Mouse (Mus musculus) adrenal gland, adult 2 months (tissue): ENCODE results near the gene Col15a1. TPM values are rescaled to one million over a fixed set of nuclear protein-coding genes. Genes with fewer than 3 reads are reported as not detected.

ENCODE experiments used
- DNase-seq: peaks from one replicate; pipeline ENCODE4 v3.0.0; 2021
- long read RNA-seq: library from polyadenylated mRNA; stranded (forward); transcript quantifications from one replicate; pipeline ENCODE4 v2.0.0, GENCODE M21; 2021
- polyA plus RNA-seq: library from polyadenylated mRNA; depleted of rRNA; stranded (reverse); fragments of >200 nt; gene quantifications from 2 replicates; pipeline ENCODE4 v1.2.3, GENCODE M21; 2012; rRNA removed
- total RNA-seq, 2 experiments: library from RNA; stranded (reverse); gene quantifications; 2 replicates each; pipeline ENCODE4 v1.2.3; 2021

Col15a1 gene
- total RNA-seq, result 10 to 100 TPM; 18.5 to 33.4 TPM
- polyA plus RNA-seq, result 32.7 and 36.2 TPM in 2 replicates
- long read RNA-seq, full-length matches to known transcripts, result 2 of 3 reads
- long read RNA-seq, partial matches to known transcripts, result 0 of 3 reads
- long read RNA-seq, other reads (novel, unspliced or antisense), result 1 of 3 reads

DNA sequence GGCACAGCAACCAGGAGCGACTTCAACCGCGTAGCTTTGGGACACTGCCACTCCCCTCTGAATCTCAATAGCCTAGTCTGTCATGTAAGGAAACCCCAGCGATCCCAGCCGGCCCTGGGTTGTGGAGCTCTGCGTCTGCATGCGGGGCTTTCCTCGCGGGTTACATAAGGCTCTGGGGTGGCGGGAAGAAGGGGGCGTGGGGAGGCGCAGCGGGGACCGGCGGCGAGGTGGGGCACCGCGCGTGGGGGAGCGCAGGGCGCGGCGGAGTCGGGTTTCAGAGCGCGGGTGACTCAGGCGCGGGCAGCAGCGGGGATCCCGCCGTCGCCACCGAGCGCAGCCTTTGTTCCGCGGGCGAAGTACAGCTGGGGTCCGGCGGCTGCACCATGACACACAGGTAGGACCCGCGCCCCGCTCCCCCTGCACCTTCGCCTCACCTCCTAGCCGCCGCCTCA lies at the start of gene Col15a1:
Gene Col15a1 (plus strand): TSS at position 193 of the 452 bp plus-strand sequence.
- no peak for DNase-seq

GRCm38 (mm10) chr4:47161103-47161755 lies 46.7 kb upstream of the Col15a1 start:
- no peak for DNase-seq

DNA sequence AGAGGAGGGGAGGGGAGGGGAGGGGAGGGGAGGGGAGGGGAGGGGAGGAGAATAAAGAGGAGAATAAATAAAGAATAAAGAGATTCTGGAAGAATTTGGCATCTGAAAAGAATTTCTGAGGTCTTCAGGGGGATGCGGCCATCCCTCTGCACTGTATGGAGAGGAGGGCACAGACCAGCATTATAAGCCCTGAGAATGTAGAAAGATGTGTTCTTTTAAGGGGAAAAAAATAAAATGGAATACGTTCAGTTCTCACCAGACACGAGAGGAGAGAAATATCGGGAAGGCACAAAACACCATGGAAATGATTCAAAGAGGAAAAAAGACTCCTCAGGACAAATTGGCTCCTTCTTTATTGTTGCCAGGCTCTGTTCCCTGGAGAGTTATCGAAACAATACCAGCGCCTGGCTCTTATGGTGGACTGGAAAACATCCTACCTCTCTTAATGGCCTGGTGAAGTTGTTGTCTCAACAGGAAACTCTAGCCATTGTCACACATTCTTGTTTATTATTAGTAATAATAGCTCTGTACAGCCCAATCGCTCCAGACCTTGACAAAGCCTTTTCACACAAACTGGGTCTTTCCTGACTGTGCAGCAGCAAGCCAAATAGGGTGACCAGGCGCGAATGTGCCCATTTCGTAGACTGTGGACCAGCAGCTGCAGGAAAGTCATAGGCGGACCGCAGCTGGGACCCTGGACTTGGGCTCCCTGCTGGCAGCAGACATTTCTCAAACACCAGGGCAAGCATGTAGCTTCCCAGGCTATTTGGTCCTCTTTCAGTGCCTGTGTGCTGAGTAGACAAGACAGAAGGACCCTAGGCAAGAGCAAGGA lies 46.0 kb upstream of the Col15a1 start:
- DNase-seq, result no peak

GRCm38 (mm10) chr4:47172314-47172713 lies 35.6 kb upstream of the Col15a1 start:
- no peak for DNase-seq

DNA sequence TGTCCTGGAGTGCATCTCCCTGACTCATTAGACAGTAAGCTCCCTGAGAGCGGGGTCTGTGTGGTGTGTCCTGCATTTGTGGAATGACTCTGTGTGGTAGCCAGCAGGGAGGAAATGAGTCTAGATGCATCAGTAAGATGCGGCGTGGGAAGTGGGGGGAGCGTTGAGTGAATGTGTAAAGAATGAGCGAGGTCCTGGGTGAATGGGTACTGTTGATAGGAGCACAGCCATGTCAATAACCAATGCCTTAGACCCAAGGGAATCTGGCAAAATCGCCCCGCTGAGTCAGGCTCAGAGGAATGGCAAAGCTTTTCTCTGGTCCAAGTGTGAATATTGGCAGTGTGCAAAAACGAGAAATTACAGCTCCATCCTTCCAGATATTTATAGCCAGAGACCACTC lies 30.9 kb upstream of the Col15a1 start:
- DNase-seq, result no peak

DNA sequence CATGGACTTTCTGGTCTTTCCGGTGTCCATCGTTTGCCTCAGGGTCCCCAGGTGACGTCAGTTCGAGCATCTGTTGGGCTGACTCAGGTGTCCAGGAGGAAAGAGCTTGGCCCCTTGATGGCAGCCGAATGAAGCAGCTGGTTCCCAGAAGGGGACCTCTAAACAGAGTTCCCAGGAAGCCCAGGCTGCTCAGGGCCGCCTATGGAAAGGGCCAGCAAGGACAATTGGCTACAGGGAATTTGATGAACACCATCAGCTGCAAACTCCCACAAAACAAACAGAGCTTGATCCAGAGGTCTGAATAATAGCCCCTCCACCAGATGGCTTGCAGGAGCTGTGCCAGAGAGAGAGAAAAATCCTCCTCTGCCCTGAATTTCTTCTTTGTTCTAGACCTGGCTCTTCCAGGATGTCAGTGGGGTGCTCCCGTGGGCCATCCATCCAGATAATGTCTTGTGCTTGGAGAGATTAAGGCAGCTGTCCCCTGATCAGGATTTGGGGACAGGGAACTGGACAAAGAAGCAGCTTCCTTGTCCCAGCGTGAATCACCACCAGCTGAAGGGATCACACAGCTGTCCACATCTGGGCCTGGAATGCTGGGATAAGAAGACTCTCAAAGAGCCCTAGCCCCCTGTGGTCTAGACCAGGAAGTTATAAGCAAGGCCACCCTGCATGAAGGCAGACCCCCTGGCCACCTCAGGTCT lies 29.6 kb upstream of the Col15a1 start:
- peak; percentile 13 for DNase-seq

DNA sequence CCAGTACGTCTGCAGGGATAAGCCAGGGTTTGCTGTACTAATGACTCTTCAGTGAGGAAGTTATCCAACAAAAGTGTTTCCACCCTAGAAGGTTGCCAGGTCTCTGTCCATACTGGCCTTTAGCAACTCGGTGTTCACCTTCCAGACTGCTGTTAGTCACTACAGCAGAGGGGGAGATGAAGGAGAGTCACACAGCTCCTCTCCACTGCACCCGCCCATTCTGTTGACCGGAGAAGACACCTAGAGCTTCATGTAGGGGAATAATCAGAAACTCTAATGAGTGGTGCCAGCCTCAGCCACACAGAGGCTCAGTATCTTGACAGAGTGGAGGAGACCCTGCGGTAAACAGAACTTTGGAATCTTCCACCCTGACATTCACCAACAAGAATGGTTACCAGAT lies 28.4 kb upstream of the Col15a1 start:
- DNase-seq, result no peak

DNA sequence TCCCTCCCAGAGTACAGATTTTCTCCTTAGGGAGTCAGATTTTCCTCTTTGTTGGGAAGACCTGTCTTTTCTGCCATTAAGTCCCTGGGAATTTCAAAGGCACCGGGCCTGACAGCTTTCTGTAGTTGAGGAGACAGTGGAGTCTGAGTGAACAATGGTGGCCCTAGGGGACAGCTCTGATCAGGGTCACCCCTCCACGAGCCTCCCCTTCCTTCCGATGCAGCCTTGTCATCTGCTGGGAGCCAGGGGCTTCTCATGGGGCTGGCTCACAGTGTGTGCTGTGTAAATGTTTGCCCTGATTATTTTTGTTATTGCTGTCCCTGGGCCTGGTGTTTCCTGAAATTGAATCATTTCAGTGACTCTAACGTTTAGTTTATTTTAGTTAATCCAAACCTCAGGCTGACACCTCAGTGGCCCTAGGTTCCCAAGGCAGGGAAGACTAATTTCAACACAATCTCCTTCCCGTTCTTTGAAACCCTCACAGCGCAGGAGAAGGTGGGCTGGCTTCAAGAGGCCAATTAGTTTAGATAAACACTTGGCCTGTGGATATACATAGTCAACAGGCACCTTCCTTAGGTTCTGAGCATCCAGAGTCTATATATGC lies 23.8 kb upstream of the Col15a1 start:
- no peak for DNase-seq

GRCm38 (mm10) chr4:47186514-47186913 lies 21.4 kb upstream of the Col15a1 start:
- DNase-seq, result no peak

DNA sequence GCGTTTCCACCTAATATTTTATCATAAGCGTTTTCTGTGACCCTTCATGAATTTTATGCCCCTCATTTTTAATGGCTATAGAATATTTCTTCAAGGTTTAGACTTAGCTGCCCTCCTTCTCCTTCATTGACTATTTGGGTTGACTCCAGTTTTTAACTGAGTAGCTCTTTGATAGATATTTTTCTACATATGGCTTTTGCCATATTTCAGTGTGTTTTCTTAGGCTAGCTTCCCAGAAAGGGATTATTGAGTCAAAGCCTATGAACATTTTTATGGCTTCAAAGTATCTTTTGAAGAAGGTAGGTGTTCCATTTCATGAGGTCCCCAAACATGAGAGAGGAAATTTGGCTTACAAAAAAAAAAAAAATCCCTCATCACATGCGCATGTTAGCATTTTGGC lies 11.8 kb upstream of the Col15a1 start:
- DNase-seq, result no peak

DNA sequence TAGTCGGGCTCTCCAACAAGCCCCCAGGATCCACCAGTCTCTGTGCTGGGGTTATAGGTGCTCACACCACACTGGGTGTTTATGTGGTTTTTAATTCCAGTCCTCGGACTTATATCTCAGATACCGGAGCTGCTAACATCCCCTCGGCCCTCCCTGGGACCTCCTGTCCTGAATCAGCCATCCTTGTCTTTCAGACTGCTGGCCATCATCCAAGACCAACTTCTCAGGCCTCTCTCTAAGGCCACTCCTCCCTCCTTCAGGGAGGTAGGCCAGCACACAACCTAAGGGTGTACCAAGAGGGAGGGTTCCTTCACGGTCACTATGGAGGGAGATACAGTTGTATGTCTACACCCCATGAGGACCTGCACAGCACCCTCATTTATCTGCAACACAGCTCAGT lies 4.3 kb upstream of the Col15a1 start:
- DNase-seq, result no peak

DNA sequence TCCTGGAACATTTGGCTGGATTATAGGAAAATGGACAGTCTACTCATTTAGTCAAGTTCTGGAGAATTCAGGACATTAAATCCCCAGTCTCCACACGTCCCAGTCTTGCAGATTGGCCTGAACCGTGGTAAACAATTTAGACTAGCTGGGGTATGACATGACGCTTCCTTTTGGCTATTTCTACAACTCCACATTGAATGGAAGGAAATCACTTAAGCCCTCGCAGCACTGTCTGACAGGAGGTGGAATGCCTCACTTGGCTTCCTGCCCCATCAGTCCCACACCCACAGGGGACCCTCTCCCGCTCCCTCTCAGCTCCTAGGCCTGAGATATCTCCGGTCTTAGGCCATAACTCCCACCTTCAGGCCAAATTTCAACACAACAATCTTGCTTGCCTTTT lies 2.1 kb upstream of the Col15a1 start:
- no peak for DNase-seq

DNA sequence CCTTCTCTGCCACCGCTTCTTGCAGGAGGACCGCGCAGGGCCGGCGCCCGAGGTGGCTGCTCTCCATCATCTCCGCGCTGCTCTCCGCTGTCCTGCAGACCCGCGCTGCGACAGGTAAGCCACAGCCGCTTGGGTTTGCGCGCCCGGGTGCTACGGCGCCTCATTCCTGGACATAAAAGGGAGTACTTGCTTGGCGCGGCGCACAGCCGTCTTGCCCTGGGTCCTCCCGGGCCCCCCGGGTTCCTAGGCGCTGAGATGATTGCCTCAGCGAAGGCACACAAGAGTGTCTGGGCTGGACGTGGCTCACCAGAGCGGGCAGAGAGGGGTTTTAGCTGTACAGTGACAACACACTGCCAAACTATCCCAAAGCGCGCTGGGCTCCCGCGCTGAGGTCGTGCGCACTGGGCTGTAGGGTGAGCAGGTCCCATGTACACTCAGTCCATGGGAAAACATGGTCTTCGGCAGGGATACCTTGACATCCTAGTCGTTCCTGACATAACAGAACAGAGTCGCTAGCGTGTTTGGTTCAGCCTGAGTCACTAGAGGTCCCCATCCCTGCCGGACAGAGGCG lies 545 bp downstream of the Col15a1 start:
- no peak for DNase-seq

DNA sequence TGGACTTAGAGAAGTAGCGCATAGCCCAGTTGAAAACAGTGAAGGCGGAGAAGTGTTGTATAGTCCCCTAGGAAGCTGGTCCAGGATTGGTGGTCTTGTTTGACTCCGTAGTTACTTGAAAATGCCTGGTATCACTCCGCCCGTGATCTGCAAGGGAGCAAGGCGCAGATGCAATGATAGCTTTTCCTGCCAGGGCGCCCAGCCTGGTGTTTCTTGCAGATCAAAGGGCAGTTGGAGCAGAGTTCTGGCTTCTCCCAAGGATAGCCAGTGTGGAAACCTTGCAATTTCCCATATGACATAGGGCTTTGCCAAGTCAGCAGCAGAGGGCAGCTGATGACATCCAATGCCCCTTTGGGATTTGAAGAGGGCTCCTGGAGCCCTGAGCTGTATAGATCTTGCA lies 1.5 kb downstream of the Col15a1 start:
- no peak for DNase-seq

DNA sequence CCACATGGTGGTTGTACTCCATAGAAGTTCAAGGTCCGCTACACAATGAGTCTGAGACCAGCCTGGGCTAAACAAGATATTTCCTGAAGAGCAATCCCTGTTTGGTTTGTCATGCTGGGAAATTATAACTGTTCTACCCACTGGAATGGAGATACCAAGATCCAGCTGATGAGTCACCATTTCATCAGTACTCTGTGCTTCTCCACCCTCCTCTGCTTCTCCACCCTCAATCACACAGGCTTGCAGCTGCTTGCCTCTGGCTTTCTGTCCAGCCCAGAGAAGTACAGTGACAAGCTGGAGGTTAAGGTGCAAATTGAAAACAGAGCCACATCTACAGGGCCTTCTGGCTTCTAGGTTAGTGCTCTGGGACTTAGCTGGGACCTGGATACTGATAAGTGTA lies 10.9 kb downstream of the Col15a1 start:
- DNase-seq, result no peak

DNA sequence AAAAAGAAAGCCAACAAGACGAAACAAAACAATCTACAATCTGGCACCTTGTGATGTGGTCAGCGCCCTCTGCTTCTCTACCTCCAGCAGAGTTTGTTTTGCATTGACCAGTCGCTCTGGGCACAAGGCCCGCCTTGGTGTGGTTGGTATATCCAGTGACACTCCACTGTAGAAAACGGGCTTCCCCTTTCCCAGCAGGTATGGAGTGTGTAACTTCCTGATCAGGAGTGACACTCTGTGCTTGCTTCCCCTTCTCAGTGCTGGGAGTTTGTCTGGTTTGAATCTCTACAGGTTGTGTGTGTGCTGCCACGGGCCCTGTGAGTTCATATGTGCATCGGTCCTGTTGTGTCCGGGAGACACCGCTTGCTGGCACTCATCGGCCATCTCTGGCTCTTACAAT lies 11.4 kb downstream of the Col15a1 start:
- no peak for DNase-seq

- no peak for DNase-seq
Observed at GRCm38 (mm10) chr4:47220544-47220943, 12.6 kb downstream of the Col15a1 start.

DNA sequence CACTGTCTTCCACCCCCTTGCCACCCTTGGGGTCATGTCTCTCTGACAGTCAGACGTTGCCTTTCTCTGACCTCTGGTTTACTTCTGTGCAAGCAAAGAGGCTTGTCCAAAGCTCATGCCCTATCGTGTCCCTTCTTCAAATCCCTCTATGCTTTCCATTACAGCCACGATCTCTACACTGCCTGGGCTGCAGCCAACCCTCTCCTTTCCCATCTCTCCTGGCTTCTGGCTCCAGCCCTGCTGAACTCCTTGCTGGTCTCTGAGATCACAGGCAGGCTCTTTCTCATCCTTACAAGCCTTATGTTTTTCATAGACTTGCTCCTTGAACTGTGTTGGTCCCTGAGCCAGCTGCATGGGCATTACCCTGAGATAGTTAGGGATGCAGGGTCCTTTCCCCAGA lies 14.2 kb downstream of the Col15a1 start:
- DNase-seq, result no peak

DNA sequence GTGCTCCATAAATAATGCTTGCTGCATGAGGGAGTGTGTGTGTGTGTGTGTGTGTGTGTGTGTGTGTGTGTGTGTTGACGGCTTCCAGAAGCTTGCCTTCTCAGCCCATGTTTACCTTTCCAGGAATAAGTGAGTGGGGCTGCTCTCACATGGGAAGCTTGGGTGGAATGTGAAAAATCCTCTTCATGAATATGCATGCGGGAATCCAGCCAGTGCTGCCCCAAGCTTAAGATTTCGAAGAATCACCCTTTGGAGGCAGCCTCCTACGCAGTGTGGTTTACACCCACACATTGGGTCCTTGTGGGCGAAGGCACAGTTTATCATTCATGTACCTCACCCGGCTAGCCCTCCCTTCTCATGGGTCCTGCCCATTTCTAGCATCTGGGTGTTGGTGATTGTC lies 18.0 kb downstream of the Col15a1 start:
- DNase-seq, result no peak

DNA sequence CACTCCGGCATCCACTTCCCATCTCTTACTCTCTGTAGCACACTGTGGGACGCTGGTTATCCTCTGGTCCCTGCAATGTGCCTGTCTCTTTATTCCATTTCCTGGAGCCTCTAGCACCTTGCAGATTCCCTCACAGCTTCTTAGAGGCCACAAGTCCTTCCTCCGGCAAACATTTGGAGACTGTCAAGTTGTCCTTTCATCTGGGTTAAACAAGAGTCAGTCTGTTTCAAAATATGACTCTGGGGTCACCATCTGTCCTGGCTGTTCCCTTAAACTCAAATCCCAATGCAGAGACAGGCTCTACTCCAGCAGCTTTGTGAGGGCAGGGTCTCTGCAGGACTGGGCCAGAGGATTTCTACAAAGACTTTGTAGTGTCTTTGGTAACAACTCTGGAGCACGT lies 19.1 kb downstream of the Col15a1 start:
- no peak for DNase-seq

GRCm38 (mm10) chr4:47227756-47228155 lies 19.8 kb downstream of the Col15a1 start:
- DNase-seq, result no peak

DNA sequence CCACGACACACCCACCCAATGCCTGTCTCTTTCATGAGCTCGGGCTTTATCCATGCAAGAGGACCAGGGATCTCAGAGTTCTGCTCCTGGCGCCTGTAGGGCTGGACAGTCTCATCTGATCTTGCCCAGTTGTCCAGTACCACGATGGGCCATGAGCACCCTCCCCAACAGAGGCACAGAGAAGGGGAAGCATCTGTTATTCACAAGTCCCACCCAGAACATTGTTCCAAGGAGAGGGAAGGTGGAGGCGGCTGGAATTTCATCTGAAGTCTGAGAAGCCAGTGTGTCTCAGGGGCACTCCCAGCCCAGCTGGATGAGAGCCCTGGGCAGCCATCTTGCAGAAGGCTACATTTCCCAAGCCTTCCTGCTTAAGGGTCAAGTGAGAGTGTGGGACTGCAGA lies 21.0 kb downstream of the Col15a1 start:
- no peak for DNase-seq
